Mouse (Mus musculus) neural tube, embryonic 15.5 days (tissue): ENCODE results near the gene Tbx6. TPM values are rescaled to one million over a fixed set of nuclear protein-coding genes. Genes with fewer than 3 reads are reported as not detected.

ENCODE experiments used
- ATAC-seq: fragments of 200-750 bp; cut with Nextera tagmentation; 2 replicates; pipeline ENCODE4 v1.8.0; 2017; ENCODE audit warnings: mild to moderate bottlenecking, moderate TSS enrichment, moderate library complexity; ENCODE audit not compliant: low FRiP score
- H3K27ac ChIP-seq: fragments of 300-500 bp; sonication (generic); replicated peaks from 2 replicates; pipeline ENCODE4 v1.5.1; 2015; ENCODE audit warnings: mild to moderate bottlenecking, inconsistent platforms
- H3K27me3 ChIP-seq: fragments of 300-500 bp; sonication (generic); replicated peaks from 2 replicates; pipeline ENCODE4 v1.6.1; 2015; ENCODE audit warnings: inconsistent platforms
- H3K36me3 ChIP-seq: fragments of 300-500 bp; sonication (generic); 2 replicates; pipeline ENCODE4 v1.6.1; 2015; ENCODE audit warnings: inconsistent platforms
- H3K4me1 ChIP-seq: fragments of 300-500 bp; sonication (generic); 2 replicates; pipeline ENCODE4 v1.6.1; 2015; ENCODE audit warnings: inconsistent platforms
- H3K4me2 ChIP-seq: fragments of 300-500 bp; sonication (generic); 2 replicates; pipeline ENCODE4 v1.6.1; 2015; ENCODE audit warnings: inconsistent platforms, mild to moderate bottlenecking, moderate library complexity
- H3K4me3 ChIP-seq: fragments of 300-500 bp; sonication (generic); replicated peaks from 2 replicates; pipeline ENCODE4 v1.5.1; 2015; ENCODE audit warnings: mild to moderate bottlenecking, inconsistent platforms
- H3K9ac ChIP-seq: fragments of 300-500 bp; sonication (generic); replicated peaks from 2 replicates; pipeline ENCODE4 v1.6.1; 2015; ENCODE audit warnings: mild to moderate bottlenecking, inconsistent platforms
- H3K9me3 ChIP-seq: fragments of 300-500 bp; sonication (generic); replicated peaks from 2 replicates; pipeline ENCODE4 v1.6.1; 2016; ENCODE audit warnings: inconsistent platforms
- WGBS: fragments of 180-500 bp; shearing (Covaris S2); methylation state at CpG from one replicate; pipeline ENCODE4 v1.1.7; 2015; ENCODE audit warnings: mixed read lengths; 5-methylcytosine and 5-hydroxymethylcytosine counted together
- polyA plus RNA-seq: library from polyadenylated mRNA; unstranded; fragments of >200 nt; fragmentation: Nextera tagmentation; extraction: Ambion mirVana; gene quantifications from 2 replicates; pipeline ENCODE4 v1.2.1, GENCODE M21; 2015

Gene Tbx6
- 0.34 and 0.35 TPM in 2 replicates for polyA plus RNA-seq

GRCm38 (mm10) chr7:126780971-126781635 is at the start of gene Tbx6:
Gene Tbx6 (plus strand): TSS chr7:126781483.
- Histone ChIP-seq H3K27ac (peak within 1 kb of the TSS; percentile 77), H3K4me2 (peak within 1 kb of the TSS; percentile 89), H3K4me1 (peaks cover 49% of the 10 kb centered on the region), H3K27me3 (no peaks in the 10 kb centered on the region), H3K36me3 (peaks cover 30% of the 10 kb centered on the region), H3K9me3 (no peaks in the 10 kb centered on the region), H3K4me3 (peak within 1 kb of the TSS; percentile 40), H3K9ac (peak within 1 kb of the TSS; percentile 54)
- WGBS: 3% methylated on average over 22 of the region's 22 CpGs
- peak; percentile 6; the same call in 1 of the 2 replicates for ATAC-seq

DNA sequence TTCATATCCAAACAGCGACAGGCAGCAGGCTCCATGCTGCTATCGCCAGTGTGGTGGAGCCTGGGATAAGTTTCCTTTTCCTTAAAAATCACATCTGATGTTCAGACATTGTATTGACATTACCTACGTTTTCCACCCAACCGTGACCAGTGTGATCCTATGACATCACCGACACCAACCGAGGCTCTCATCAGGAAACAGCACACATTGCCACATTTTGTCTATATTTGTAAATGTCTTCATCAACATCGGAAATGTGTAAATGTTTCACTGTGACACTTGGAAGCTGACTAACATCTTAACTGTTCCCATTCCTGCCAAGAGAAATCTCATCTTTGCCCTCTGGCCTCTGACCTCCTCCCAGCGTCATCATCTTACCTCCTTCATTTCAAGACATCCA is 45.2 kb upstream of the Tbx6 start:
- 84% methylated on average over 8 of the region's 8 CpGs for WGBS
- no peaks in the 10 kb centered on the region for H3K36me3 ChIP-seq
- no peak for ATAC-seq
- H3K27ac ChIP-seq: no peak overlapping the region
- H3K4me2 ChIP-seq: no peak overlapping the region
- no peak overlapping the region for H3K9ac ChIP-seq
- H3K9me3 ChIP-seq: no peaks in the 10 kb centered on the region
- no peak overlapping the region for H3K4me3 ChIP-seq
- H3K4me1 ChIP-seq: no peaks in the 10 kb centered on the region
- H3K27me3 ChIP-seq: no peaks in the 10 kb centered on the region

GRCm38 (mm10) chr7:126739551-126739950 is 41.7 kb upstream of the Tbx6 start:
- Histone ChIP-seq H3K36me3 (no peaks in the 10 kb centered on the region), H3K9me3 (no peaks in the 10 kb centered on the region), H3K9ac (no peak overlapping the region), H3K27me3 (no peaks in the 10 kb centered on the region), H3K4me3 (no peak overlapping the region), H3K4me1 (no peaks in the 10 kb centered on the region), H3K4me2 (no peak overlapping the region), H3K27ac (no peak overlapping the region)
- WGBS: 87% methylated on average over 17 of the region's 17 CpGs
- ATAC-seq: no peak

DNA sequence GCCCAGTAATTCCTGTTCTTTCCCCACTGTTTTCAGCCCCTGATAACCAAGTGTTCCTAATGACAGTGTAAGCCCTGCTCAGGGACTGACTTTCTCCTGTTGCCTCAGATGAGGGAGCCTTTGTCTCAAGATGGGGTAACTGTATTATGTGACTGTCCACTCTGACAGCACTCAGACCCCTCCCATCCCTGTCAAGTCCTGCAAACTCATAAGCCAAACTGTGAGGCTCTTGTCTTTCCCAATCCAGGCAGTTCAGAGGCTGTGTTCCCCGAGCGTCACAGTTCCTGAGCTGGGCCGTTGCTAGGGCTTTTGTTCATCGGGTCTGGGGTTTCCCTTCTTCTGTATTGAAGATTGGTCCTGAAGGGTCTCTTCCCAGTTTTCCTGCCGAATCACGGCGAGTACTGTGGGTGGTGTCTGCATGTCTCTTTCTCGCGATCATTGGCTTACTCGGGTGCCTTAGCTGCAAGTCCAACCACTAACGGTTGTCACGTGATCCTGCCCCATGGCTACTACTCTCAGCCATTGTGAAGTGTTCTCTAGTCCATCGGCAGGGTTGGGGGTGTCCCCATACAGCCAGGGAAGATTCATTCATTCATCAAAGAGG is 41.0 kb upstream of the Tbx6 start:
- Histone ChIP-seq H3K36me3 (no peaks in the 10 kb centered on the region), H3K4me1 (no peaks in the 10 kb centered on the region), H3K4me2 (no peak overlapping the region), H3K27ac (no peak overlapping the region), H3K9me3 (no peaks in the 10 kb centered on the region), H3K4me3 (no peak overlapping the region), H3K27me3 (no peaks in the 10 kb centered on the region), H3K9ac (no peak overlapping the region)
- ATAC-seq: no peak
- 78% methylated on average over 13 of the region's 13 CpGs for WGBS

GRCm38 (mm10) chr7:126740977-126741376 is 40.3 kb upstream of the Tbx6 start:
- Histone ChIP-seq H3K9me3 (no peaks in the 10 kb centered on the region), H3K36me3 (no peaks in the 10 kb centered on the region), H3K27ac (no peak overlapping the region), H3K4me2 (no peak overlapping the region), H3K4me3 (no peak overlapping the region), H3K4me1 (no peaks in the 10 kb centered on the region), H3K27me3 (no peaks in the 10 kb centered on the region), H3K9ac (no peak overlapping the region)
- ATAC-seq: no peak
- 80% methylated on average over 5 of the region's 5 CpGs for WGBS

DNA sequence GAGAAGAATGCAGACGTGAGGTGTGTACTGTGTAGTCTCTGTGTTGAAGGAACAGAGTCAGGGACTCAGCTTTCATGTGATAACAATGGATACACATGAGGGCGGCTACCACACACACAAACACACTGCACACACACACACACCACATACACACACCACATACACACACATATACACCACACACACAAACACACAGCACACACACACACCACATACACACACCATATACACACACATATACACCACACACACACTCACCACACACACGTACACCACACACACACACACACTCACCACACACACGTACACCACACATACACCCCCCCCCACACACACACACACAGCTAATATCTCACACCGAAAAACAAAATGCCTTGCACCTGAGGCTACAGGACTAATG is 39.8 kb upstream of the Tbx6 start:
- no peaks in the 10 kb centered on the region for H3K4me1 ChIP-seq

DNA sequence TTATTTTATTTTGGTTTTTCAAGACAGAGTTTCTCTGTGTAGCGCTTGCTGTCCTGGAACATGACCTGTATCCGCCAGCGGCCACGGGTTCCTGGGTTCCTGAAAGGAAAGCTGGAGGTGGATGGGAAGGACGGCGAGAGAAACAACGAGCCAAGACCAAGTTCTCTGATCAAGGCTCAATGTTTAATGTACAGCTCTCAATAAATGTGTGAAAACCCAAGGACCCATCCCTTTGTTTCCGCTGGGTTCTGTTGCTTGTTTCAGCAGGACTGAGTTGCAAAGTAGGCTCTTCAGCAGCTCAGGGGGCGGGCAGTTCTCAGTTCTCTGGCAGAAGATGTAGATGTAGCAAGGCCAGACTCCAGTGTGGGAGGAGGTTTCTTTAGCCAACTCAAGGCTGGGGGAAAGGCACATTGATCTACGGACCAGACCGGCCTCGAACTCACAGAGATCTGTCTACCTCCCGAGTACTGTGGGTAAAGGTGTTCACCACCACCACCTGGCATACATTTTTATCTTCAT is 39.3 kb upstream of the Tbx6 start:
- Histone ChIP-seq H3K27ac (no peak overlapping the region), H3K4me3 (no peak overlapping the region), H3K36me3 (no peaks in the 10 kb centered on the region), H3K9ac (no peak overlapping the region), H3K4me2 (no peak overlapping the region), H3K27me3 (no peaks in the 10 kb centered on the region), H3K9me3 (no peaks in the 10 kb centered on the region), H3K4me1 (no peaks in the 10 kb centered on the region)
- WGBS: 94% methylated on average over 13 of the region's 13 CpGs
- ATAC-seq: no peak

More for the DNA sequence above, 39.8 kb upstream of the Tbx6 start:
- Histone ChIP-seq H3K27ac (no peak overlapping the region), H3K4me2 (no peak overlapping the region), H3K9ac (no peak overlapping the region), H3K9me3 (no peaks in the 10 kb centered on the region), H3K4me3 (no peak overlapping the region), H3K27me3 (no peaks in the 10 kb centered on the region), H3K36me3 (no peaks in the 10 kb centered on the region)
- ATAC-seq: no peak
- 89% methylated on average over 5 of the region's 5 CpGs for WGBS

DNA sequence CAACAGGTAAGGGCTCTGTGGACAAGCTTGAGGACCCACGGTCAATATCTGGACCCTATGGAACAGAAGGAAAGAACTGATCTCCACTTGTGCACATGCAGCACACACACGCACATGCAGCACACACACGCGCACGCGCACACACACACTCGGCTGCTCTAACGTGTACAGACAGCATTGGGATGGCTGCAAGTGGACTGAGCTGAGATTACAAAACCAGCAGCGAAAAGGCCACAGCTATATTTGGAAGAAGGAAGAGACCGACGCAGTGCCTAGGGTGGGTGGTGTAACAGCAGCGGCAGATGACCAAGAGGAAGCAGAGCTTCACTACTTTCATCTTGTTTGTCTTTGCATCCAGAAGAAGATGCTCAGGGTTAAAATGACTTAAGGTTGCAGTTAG is 35.2 kb upstream of the Tbx6 start:
- Histone ChIP-seq H3K4me1 (no peaks in the 10 kb centered on the region), H3K36me3 (no peaks in the 10 kb centered on the region), H3K9me3 (no peaks in the 10 kb centered on the region), H3K4me2 (no peak overlapping the region), H3K4me3 (no peak overlapping the region), H3K27ac (no peak overlapping the region), H3K27me3 (no peaks in the 10 kb centered on the region), H3K9ac (no peak overlapping the region)
- ATAC-seq: no peak
- WGBS: 93% methylated on average over 12 of the region's 12 CpGs

DNA sequence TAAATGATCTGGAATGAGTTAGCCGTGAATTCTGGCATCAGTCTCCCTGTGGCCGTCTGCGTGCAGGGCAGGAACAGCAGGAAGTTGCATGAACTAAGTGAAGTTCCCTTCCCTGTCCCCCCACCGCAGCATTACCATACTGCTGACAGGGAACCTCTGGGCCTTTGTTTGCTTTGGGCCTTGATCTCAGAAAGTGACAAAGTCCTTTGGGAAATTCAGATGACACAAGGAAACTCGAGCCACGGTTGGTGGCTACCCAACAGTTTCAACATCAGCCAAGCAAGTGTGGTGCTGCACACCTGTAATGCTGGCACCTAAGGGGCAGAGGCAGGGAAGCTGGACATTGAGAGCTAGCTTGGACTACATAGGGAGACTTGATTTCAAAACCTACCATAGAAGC is 34.5 kb upstream of the Tbx6 start:
- no peaks in the 10 kb centered on the region for H3K4me1 ChIP-seq
- WGBS: 51% methylated on average over 6 of the region's 6 CpGs
- no peaks in the 10 kb centered on the region for H3K9me3 ChIP-seq
- H3K4me2 ChIP-seq: no peak overlapping the region
- ATAC-seq: no peak
- no peak overlapping the region for H3K9ac ChIP-seq
- H3K4me3 ChIP-seq: no peak overlapping the region
- H3K36me3 ChIP-seq: no peaks in the 10 kb centered on the region
- no peak overlapping the region for H3K27ac ChIP-seq
- H3K27me3 ChIP-seq: no peaks in the 10 kb centered on the region

- no peak overlapping the region for H3K4me2 ChIP-seq
- H3K4me3 ChIP-seq: no peak overlapping the region
- H3K4me1 ChIP-seq: no peaks in the 10 kb centered on the region
- H3K36me3 ChIP-seq: no peaks in the 10 kb centered on the region
- no peak overlapping the region for H3K27ac ChIP-seq
- no peaks in the 10 kb centered on the region for H3K9me3 ChIP-seq
- 74% methylated on average over 7 of the region's 7 CpGs for WGBS
- H3K27me3 ChIP-seq: no peaks in the 10 kb centered on the region
- no peak for ATAC-seq
- H3K9ac ChIP-seq: no peak overlapping the region
Observed at GRCm38 (mm10) chr7:126748824-126749223, 32.5 kb upstream of the Tbx6 start.

- H3K4me1 ChIP-seq: peaks cover 5% of the 10 kb centered on the region; the same call in 1 of the 2 replicates
- H3K36me3 ChIP-seq: no peaks in the 10 kb centered on the region
- no peaks in the 10 kb centered on the region for H3K9me3 ChIP-seq
- no peak for ATAC-seq
- no peak overlapping the region for H3K27ac ChIP-seq
- no peak overlapping the region for H3K4me2 ChIP-seq
- no peak overlapping the region for H3K9ac ChIP-seq
- H3K4me3 ChIP-seq: no peak overlapping the region
- WGBS: 96% methylated on average over 17 of the region's 17 CpGs
- no peaks in the 10 kb centered on the region for H3K27me3 ChIP-seq
Observed at GRCm38 (mm10) chr7:126749582-126750343, 31.5 kb upstream of the Tbx6 start.
